Mouse (Mus musculus): ENCODE data around the gene Sh2d6. TPM values are rescaled to one million over a fixed set of nuclear protein-coding genes. Genes with fewer than 3 reads are reported as not detected.
A peak's percentile ranks its signal among the peaks of the same experiment; 100 is the strongest.

The Sh2d6 gene
- polyA plus RNA-seq, 1 experiment: 0.09 TPM

DNA sequence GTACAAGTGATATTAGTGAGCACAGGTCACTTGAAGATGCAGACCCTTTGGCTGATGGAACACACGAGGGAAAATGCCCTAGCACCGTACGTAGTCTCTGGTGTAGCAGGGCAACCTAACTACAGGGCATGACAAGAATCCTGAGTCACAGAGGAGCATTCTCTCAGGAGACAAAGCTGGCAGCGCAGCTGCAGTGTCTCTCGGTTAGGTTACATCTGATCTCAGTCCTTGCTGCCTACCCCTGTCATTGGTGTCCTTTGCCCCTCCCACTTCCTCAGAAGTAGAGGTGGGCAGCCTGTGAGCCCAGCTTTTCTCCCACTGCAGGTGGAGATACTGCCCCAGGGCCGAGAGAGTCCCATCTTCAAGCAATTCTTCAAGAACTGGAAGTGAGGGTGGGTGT lies 41.0 kb upstream of the Sh2d6 start:
- Histone ChIP-seq H3K4me3 (ENCODE audit: insufficient read depth, low read depth, low read length) (no peak overlapping the region), H3K36me3 (ENCODE audit: control insufficient read depth, insufficient read depth, low read length) (no peaks in the 10 kb centered on the region), H3K4me1 (ENCODE audit: control insufficient read depth, insufficient read depth, low read length) (peaks cover 9% of the 10 kb centered on the region; the same call in 1 of the 2 replicates), H3K27me3 (replicated peaks; ENCODE audit: control insufficient read depth, insufficient read depth, low read length) (no peaks in the 10 kb centered on the region), H3K27ac (ENCODE audit: insufficient read depth, low read depth, low read length) (peak overlapping the region; percentile 47)
- no peak for DNase-seq
- TF ChIP-seq POLR2A (IDR thresholded peaks at IDR 0.05; ENCODE audit: low read depth, low read length) (no peak), CTCF (conservative IDR thresholded peaks at IDR 0.05; ENCODE audit: insufficient read depth, insufficient read length, low read depth, low read length) (no peak)
- 57% methylated on average over 6 of the region's 6 CpGs for WGBS

GRCm38 (mm10) chr6:72560801-72561200 lies 39.3 kb upstream of the Sh2d6 start:
- Histone ChIP-seq H3K36me3 (ENCODE audit: control insufficient read depth, insufficient read depth, low read length) (no peaks in the 10 kb centered on the region), H3K27ac (ENCODE audit: insufficient read depth, low read depth, low read length) (no peak overlapping the region), H3K4me1 (ENCODE audit: control insufficient read depth, insufficient read depth, low read length) (peaks cover 9% of the 10 kb centered on the region; the same call in 1 of the 2 replicates), H3K4me3 (ENCODE audit: insufficient read depth, low read depth, low read length) (no peak overlapping the region), H3K27me3 (replicated peaks; ENCODE audit: control insufficient read depth, insufficient read depth, low read length) (no peaks in the 10 kb centered on the region)
- TF ChIP-seq CTCF (conservative IDR thresholded peaks at IDR 0.05; ENCODE audit: insufficient read depth, insufficient read length, low read depth, low read length) (no peak), POLR2A (IDR thresholded peaks at IDR 0.05; ENCODE audit: low read depth, low read length) (no peak)
- no peak for DNase-seq
- WGBS: 79% methylated on average over 8 of the region's 8 CpGs

- peak overlapping the region; percentile 90 for H3K27ac ChIP-seq (ENCODE audit: insufficient read depth, low read depth, low read length)
- TF ChIP-seq POLR2A (IDR thresholded peaks at IDR 0.05; ENCODE audit: low read depth, low read length): no peak
- TF ChIP-seq CTCF (conservative IDR thresholded peaks at IDR 0.05; ENCODE audit: insufficient read depth, insufficient read length, low read depth, low read length): no peak
- H3K4me3 ChIP-seq (ENCODE audit: insufficient read depth, low read depth, low read length): peak overlapping the region; percentile 29
- H3K36me3 ChIP-seq (ENCODE audit: control insufficient read depth, insufficient read depth, low read length): no peaks in the 10 kb centered on the region
- no peaks in the 10 kb centered on the region for H3K27me3 ChIP-seq (replicated peaks; ENCODE audit: control insufficient read depth, insufficient read depth, low read length)
- DNase-seq: no peak
- WGBS: 16% methylated on average over 8 of the region's 8 CpGs
- H3K4me1 ChIP-seq (ENCODE audit: control insufficient read depth, insufficient read depth, low read length): peaks cover 11% of the 10 kb centered on the region; the same call in 1 of the 2 replicates
These were observed 31.5 kb upstream of the Sh2d6 start for GRCm38 (mm10) chr6:72553079-72553412.

GRCm38 (mm10) chr6:72552171-72553078 lies 30.9 kb upstream of the Sh2d6 start:
- H3K27ac ChIP-seq (ENCODE audit: insufficient read depth, low read depth, low read length): peak overlapping the region; percentile 90
- peak overlapping the region; percentile 29 for H3K4me3 ChIP-seq (ENCODE audit: insufficient read depth, low read depth, low read length)
- no peaks in the 10 kb centered on the region for H3K27me3 ChIP-seq (replicated peaks; ENCODE audit: control insufficient read depth, insufficient read depth, low read length)
- 14% methylated on average over 27 of the region's 27 CpGs for WGBS
- peak; percentile 79 for DNase-seq
- TF ChIP-seq CTCF (conservative IDR thresholded peaks at IDR 0.05; ENCODE audit: insufficient read depth, insufficient read length, low read depth, low read length) (no peak), POLR2A (IDR thresholded peaks at IDR 0.05; ENCODE audit: low read depth, low read length) (no peak)
- H3K36me3 ChIP-seq (ENCODE audit: control insufficient read depth, insufficient read depth, low read length): no peaks in the 10 kb centered on the region
- peaks cover 11% of the 10 kb centered on the region; the same call in 1 of the 2 replicates for H3K4me1 ChIP-seq (ENCODE audit: control insufficient read depth, insufficient read depth, low read length)

- Histone ChIP-seq H3K27me3 (replicated peaks; ENCODE audit: control insufficient read depth, insufficient read depth, low read length) (no peaks in the 10 kb centered on the region), H3K27ac (ENCODE audit: insufficient read depth, low read depth, low read length) (no peak overlapping the region), H3K36me3 (ENCODE audit: control insufficient read depth, insufficient read depth, low read length) (no peaks in the 10 kb centered on the region), H3K4me1 (ENCODE audit: control insufficient read depth, insufficient read depth, low read length) (peaks cover 11% of the 10 kb centered on the region; the same call in 1 of the 2 replicates), H3K4me3 (ENCODE audit: insufficient read depth, low read depth, low read length) (no peak overlapping the region)
- no peak for TF ChIP-seq CTCF (conservative IDR thresholded peaks at IDR 0.05; ENCODE audit: insufficient read depth, insufficient read length, low read depth, low read length)
- no peak for TF ChIP-seq POLR2A (IDR thresholded peaks at IDR 0.05; ENCODE audit: low read depth, low read length)
- no peak for DNase-seq
- WGBS: 87% methylated on average over 10 of the region's 10 CpGs
These were observed 29.1 kb upstream of the Sh2d6 start for GRCm38 (mm10) chr6:72550503-72551100.

GRCm38 (mm10) chr6:72550025-72550424 lies 28.5 kb upstream of the Sh2d6 start:
- H3K27me3 ChIP-seq (replicated peaks; ENCODE audit: control insufficient read depth, insufficient read depth, low read length): no peaks in the 10 kb centered on the region
- no peak overlapping the region for H3K4me3 ChIP-seq (ENCODE audit: insufficient read depth, low read depth, low read length)
- TF ChIP-seq CTCF (conservative IDR thresholded peaks at IDR 0.05; ENCODE audit: insufficient read depth, insufficient read length, low read depth, low read length) (no peak), POLR2A (IDR thresholded peaks at IDR 0.05; ENCODE audit: low read depth, low read length) (no peak)
- no peak for DNase-seq
- WGBS: 59% methylated on average over 6 of the region's 6 CpGs
- H3K36me3 ChIP-seq (ENCODE audit: control insufficient read depth, insufficient read depth, low read length): no peaks in the 10 kb centered on the region
- no peak overlapping the region for H3K27ac ChIP-seq (ENCODE audit: insufficient read depth, low read depth, low read length)
- peaks cover 11% of the 10 kb centered on the region; the same call in 1 of the 2 replicates for H3K4me1 ChIP-seq (ENCODE audit: control insufficient read depth, insufficient read depth, low read length)

GRCm38 (mm10) chr6:72549041-72549580 lies 27.6 kb upstream of the Sh2d6 start:
- 61% methylated on average over 9 of the region's 9 CpGs for WGBS
- no peak for TF ChIP-seq CTCF (conservative IDR thresholded peaks at IDR 0.05; ENCODE audit: insufficient read depth, insufficient read length, low read depth, low read length)
- TF ChIP-seq POLR2A (IDR thresholded peaks at IDR 0.05; ENCODE audit: low read depth, low read length): no peak
- DNase-seq: no peak
- no peaks in the 10 kb centered on the region for H3K36me3 ChIP-seq (ENCODE audit: control insufficient read depth, insufficient read depth, low read length)
- H3K4me1 ChIP-seq (ENCODE audit: control insufficient read depth, insufficient read depth, low read length): peaks cover 11% of the 10 kb centered on the region; the same call in 1 of the 2 replicates
- H3K27ac ChIP-seq (ENCODE audit: insufficient read depth, low read depth, low read length): peak overlapping the region; percentile 82
- peak overlapping the region; percentile 9; the same call in 1 of the 2 replicates for H3K4me3 ChIP-seq (ENCODE audit: insufficient read depth, low read depth, low read length)
- H3K27me3 ChIP-seq (replicated peaks; ENCODE audit: control insufficient read depth, insufficient read depth, low read length): no peaks in the 10 kb centered on the region

Measured in kidney, adult 2 months (tissue).